Mouse (Mus musculus) myocyte (in vitro differentiated cells): Measurements from ENCODE around the gene Snrpa. TPM values are rescaled to one million over a fixed set of nuclear protein-coding genes. Genes with fewer than 3 reads are reported as not detected.
A peak's percentile ranks its signal among the peaks of the same experiment; 100 is the strongest.

Experiments
- H3K27me3 ChIP-seq: one replicate; pipeline ENCODE4 v1.6.1; 2011; ENCODE audit not compliant: control insufficient read depth, insufficient read depth, insufficient read length
- H3K36me3 ChIP-seq: one replicate; pipeline ENCODE4 v1.6.1; 2011; ENCODE audit not compliant: control insufficient read depth, insufficient read depth
- H3K4me2 ChIP-seq: one replicate; pipeline ENCODE4 v1.6.1; 2011; ENCODE audit warnings: low read depth, control low read depth
- H3K4me3 ChIP-seq: one replicate; pipeline ENCODE4 v1.5.1; 2011; ENCODE audit warnings: mild to moderate bottlenecking, control low read depth, moderate library complexity
- H3K79me2 ChIP-seq: one replicate; pipeline ENCODE4 v1.6.1; 2011; ENCODE audit not compliant: control insufficient read depth, insufficient read depth
- H3ac ChIP-seq: one replicate; pipeline ENCODE4 v1.6.1; 2011; ENCODE audit not compliant: control insufficient read depth, insufficient read length
- CEBPB ChIP-seq: IDR thresholded peaks from 2 replicates; pipeline ENCODE4 v1.6.1; 2011; ENCODE audit warnings: mild to moderate bottlenecking, moderate library complexity; ENCODE audit not compliant: poor library complexity, insufficient read depth, severe bottlenecking
- E2F4 ChIP-seq: IDR thresholded peaks from one replicate; pipeline ENCODE4 v1.6.1; 2011; ENCODE audit warnings: mild to moderate bottlenecking, control low read depth, moderate library complexity; ENCODE audit not compliant: insufficient read depth
- MAX ChIP-seq: IDR thresholded peaks from one replicate; pipeline ENCODE4 v1.6.1; 2011; ENCODE audit warnings: low read depth, mild to moderate bottlenecking, control low read depth
- MYOD1 ChIP-seq, 3 experiments: IDR thresholded peaks; one replicate each; pipeline ENCODE4 v1.6.1; 2011; ENCODE audit warnings: control low read depth in 2 of 3, low read depth in 2 of 3, mild to moderate bottlenecking in 2 of 3, moderate library complexity in 1 of 3; ENCODE audit not compliant: insufficient read length in 2 of 3, control insufficient read depth in 1 of 3
- MYOG ChIP-seq, 3 experiments: IDR thresholded peaks; one replicate each; pipeline ENCODE4 v1.6.1; 2011; ENCODE audit warnings: control low read depth in 2 of 3, low read depth in 2 of 3, mild to moderate bottlenecking in 2 of 3; ENCODE audit not compliant: insufficient read length in 2 of 3, control insufficient read depth in 1 of 3, insufficient read depth in 1 of 3
- POLR2A ChIP-seq: IDR thresholded peaks from one replicate; pipeline ENCODE4 v1.6.1; 2011; ENCODE audit warnings: low read depth, mild to moderate bottlenecking, control low read depth, moderate library complexity; ENCODE audit not compliant: insufficient read length
- POLR2AphosphoS2 ChIP-seq: IDR thresholded peaks from one replicate; pipeline ENCODE4 v1.6.1; 2011; ENCODE audit warnings: low read depth, control low read depth; ENCODE audit not compliant: insufficient read length
- REST ChIP-seq: IDR thresholded peaks from one replicate; pipeline ENCODE4 v1.6.1; 2011; ENCODE audit warnings: mild to moderate bottlenecking, control low read depth, moderate library complexity; ENCODE audit not compliant: insufficient read depth, insufficient read length
- SRF ChIP-seq: IDR thresholded peaks from one replicate; pipeline ENCODE4 v1.6.1; 2011; ENCODE audit warnings: low read depth; ENCODE audit not compliant: control insufficient read depth, insufficient read length
- TCF12 ChIP-seq: IDR thresholded peaks from one replicate; pipeline ENCODE4 v1.6.1; 2011; ENCODE audit warnings: mild to moderate bottlenecking, control low read depth; ENCODE audit not compliant: poor library complexity, insufficient read depth, severe bottlenecking
- TCF3 ChIP-seq: IDR thresholded peaks from one replicate; pipeline ENCODE4 v1.6.1; 2011; ENCODE audit warnings: low read depth, control low read depth; ENCODE audit not compliant: insufficient read length
- USF1 ChIP-seq: IDR thresholded peaks from one replicate; pipeline ENCODE4 v1.6.1; 2011; ENCODE audit warnings: low read depth, mild to moderate bottlenecking, control low read depth, moderate library complexity
- polyA plus RNA-seq: library from polyadenylated mRNA; unstranded; fragments of >200 nt; fragmentation: generic; extraction: Trizol; gene quantifications from one replicate; pipeline ENCODE4 v1.2.1, GENCODE M21; 2012; ENCODE audit warnings: missing spikeins

Gene Snrpa
- polyA plus RNA-seq, 1 experiment: 166 TPM

GRCm38 (mm10) chr7:27235726-27236125, 39.7 kb upstream of the Snrpa start:
- Histone ChIP-seq H3K4me2 (no peak overlapping the region), H3K27me3 (no peaks in the 10 kb centered on the region), H3K4me3 (no peak overlapping the region), H3K36me3 (no peaks in the 10 kb centered on the region), H3K79me2 (no peaks in the 10 kb centered on the region), H3ac (no peak overlapping the region)
- TF ChIP-seq MYOD1 (IDR thresholded peaks at IDR 0.05; ENCODE audit: control insufficient read depth in 1 of 3, insufficient read length in 2 of 3, low read depth in 2 of 3) (no peak), MYOG (IDR thresholded peaks at IDR 0.05; ENCODE audit: control insufficient read depth in 1 of 3, insufficient read depth in 1 of 3, insufficient read length in 2 of 3, low read depth in 2 of 3) (no peak), E2F4 (no peak), TCF12 (no peak), USF1 (no peak), REST (no peak), POLR2AphosphoS2 (no peak), MAX (no peak), SRF (no peak), TCF3 (no peak), POLR2A (no peak)

- TF ChIP-seq POLR2A: no peak
- TF ChIP-seq SRF: no peak
- TF ChIP-seq MYOG (IDR thresholded peaks at IDR 0.05; ENCODE audit: control insufficient read depth in 1 of 3, insufficient read depth in 1 of 3, insufficient read length in 2 of 3, low read depth in 2 of 3): no peak
- TF ChIP-seq USF1: no peak
- no peak for TF ChIP-seq MAX
- no peak for TF ChIP-seq MYOD1 (IDR thresholded peaks at IDR 0.05; ENCODE audit: control insufficient read depth in 1 of 3, insufficient read length in 2 of 3, low read depth in 2 of 3)
- no peaks in the 10 kb centered on the region for H3K27me3 ChIP-seq
- H3K36me3 ChIP-seq: no peaks in the 10 kb centered on the region
- no peak overlapping the region for H3ac ChIP-seq
- H3K4me2 ChIP-seq: peak overlapping the region; percentile 87
- H3K4me3 ChIP-seq: peak overlapping the region; percentile 51
- H3K79me2 ChIP-seq: no peaks in the 10 kb centered on the region
These were observed 37.2 kb upstream of the Snrpa start for GRCm38 (mm10) chr7:27233300-27233699.

GRCm38 (mm10) chr7:27232781-27233281, 36.8 kb upstream of the Snrpa start, which contains the start of gene Coq8b:
Coq8b (plus strand) TSS chr7:27233023.
- TF ChIP-seq TCF12: no peak
- no peak for TF ChIP-seq MYOD1 (IDR thresholded peaks at IDR 0.05; ENCODE audit: control insufficient read depth in 1 of 3, insufficient read length in 2 of 3, low read depth in 2 of 3)
- peak; percentile 20 for TF ChIP-seq USF1
- no peak for TF ChIP-seq CEBPB
- peak; percentile 55 for TF ChIP-seq POLR2A
- peak; percentile 39 for TF ChIP-seq POLR2AphosphoS2
- TF ChIP-seq REST: no peak
- no peak for TF ChIP-seq MAX
- no peaks in the 10 kb centered on the region for H3K36me3 ChIP-seq
- H3K4me2 ChIP-seq: peak within 1 kb of the TSS; percentile 87
- H3K4me3 ChIP-seq: peak within 1 kb of the TSS; percentile 51
- H3K79me2 ChIP-seq: peaks cover 2% of the 10 kb centered on the region
- no peak within 1 kb of the TSS for H3ac ChIP-seq
- H3K27me3 ChIP-seq: no peaks in the 10 kb centered on the region

- TF ChIP-seq MYOG (IDR thresholded peaks at IDR 0.05; ENCODE audit: control insufficient read depth in 1 of 3, insufficient read depth in 1 of 3, insufficient read length in 2 of 3, low read depth in 2 of 3) (peak in 1 of 3 experiments; percentile 53), TCF12 (no peak), E2F4 (no peak), MYOD1 (IDR thresholded peaks at IDR 0.05; ENCODE audit: control insufficient read depth in 1 of 3, insufficient read length in 2 of 3, low read depth in 2 of 3) (peak in 2 of 3 experiments; percentile 38 to 57), POLR2A (peak; percentile 14)
- no peaks in the 10 kb centered on the region for H3K27me3 ChIP-seq
- H3K4me3 ChIP-seq: peak overlapping the region; percentile 51
- H3K79me2 ChIP-seq: peaks cover 12% of the 10 kb centered on the region
- peak overlapping the region; percentile 87 for H3K4me2 ChIP-seq
- H3ac ChIP-seq: no peak overlapping the region
- H3K36me3 ChIP-seq: no peaks in the 10 kb centered on the region
These were observed 35.7 kb upstream of the Snrpa start for GRCm38 (mm10) chr7:27231693-27232331.

DNA sequence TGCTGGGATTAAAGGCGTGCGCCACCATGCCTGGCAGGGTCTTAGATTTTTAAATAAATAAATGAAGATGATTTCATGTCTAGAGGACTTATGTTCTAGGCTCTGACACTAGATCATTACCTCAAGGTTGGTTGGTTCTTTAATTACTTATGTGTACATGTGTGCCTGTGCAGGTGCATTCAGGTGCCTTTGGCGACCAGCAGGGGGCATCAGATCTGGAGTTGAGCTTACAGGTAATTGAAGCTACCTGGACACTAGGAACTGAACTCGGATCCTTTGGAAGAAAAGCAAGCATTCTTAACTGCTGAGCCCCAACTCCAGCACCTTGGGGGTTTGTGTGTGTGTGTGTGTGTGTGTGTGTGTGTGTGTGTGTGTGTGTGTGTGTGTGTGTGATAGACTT, 34.7 kb upstream of the Snrpa start:
- H3K27me3 ChIP-seq: no peaks in the 10 kb centered on the region
- H3K4me3 ChIP-seq: no peak overlapping the region
- no peak overlapping the region for H3ac ChIP-seq
- no peaks in the 10 kb centered on the region for H3K36me3 ChIP-seq
- TF ChIP-seq REST (no peak), SRF (no peak), MYOG (IDR thresholded peaks at IDR 0.05; ENCODE audit: control insufficient read depth in 1 of 3, insufficient read depth in 1 of 3, insufficient read length in 2 of 3, low read depth in 2 of 3) (no peak), TCF12 (no peak), USF1 (no peak), E2F4 (no peak), TCF3 (no peak), POLR2AphosphoS2 (no peak), MYOD1 (IDR thresholded peaks at IDR 0.05; ENCODE audit: control insufficient read depth in 1 of 3, insufficient read length in 2 of 3, low read depth in 2 of 3) (no peak), POLR2A (no peak), MAX (no peak), CEBPB (no peak)
- H3K4me2 ChIP-seq: no peak overlapping the region
- peaks cover 22% of the 10 kb centered on the region for H3K79me2 ChIP-seq
